Mouse (Mus musculus) liver, embryonic 11.5 days (tissue): ENCODE measurements at regions not wholly inside any gene's neighbourhood (a gene's known extent, or its start where the extent isn't known, plus 50 kb on each side); places are given as distances from the start of the nearest gene placed in this dataset.

Source experiments
- ATAC-seq: fragments of 200-750 bp; cut with Nextera tagmentation; replicated peaks from 2 replicates; pipeline ENCODE4 v1.8.0; 2017; ENCODE audit warnings: moderate number of reproducible peaks, mild to moderate bottlenecking, moderate TSS enrichment, moderate library complexity; ENCODE audit not compliant: low FRiP score
- DNase-seq: peaks from one replicate; pipeline ENCODE4 v3.0.0-alpha.2; 2017; ENCODE audit warnings: low spot score
- H3K27ac ChIP-seq: fragments of 300-500 bp; sonication (generic); 2 replicates; pipeline ENCODE4 v1.5.1; 2014; ENCODE audit warnings: mild to moderate bottlenecking, low read depth, low read length, control low read depth
- H3K27me3 ChIP-seq: fragments of 300-500 bp; sonication (generic); replicated peaks from 2 replicates; pipeline ENCODE4 v1.6.1; 2014; ENCODE audit warnings: low read length, mixed read lengths; ENCODE audit not compliant: control insufficient read depth, insufficient read depth
- H3K36me3 ChIP-seq: fragments of 300-500 bp; sonication (generic); 2 replicates; pipeline ENCODE4 v1.6.1; 2014; ENCODE audit warnings: mild to moderate bottlenecking, low read length, moderate library complexity, mixed read lengths; ENCODE audit not compliant: control insufficient read depth, insufficient read depth
- H3K4me1 ChIP-seq: fragments of 300-500 bp; sonication (generic); replicated peaks from 2 replicates; pipeline ENCODE4 v1.6.1; 2014; ENCODE audit warnings: low read length, mixed read lengths; ENCODE audit not compliant: control insufficient read depth, insufficient read depth
- H3K4me2 ChIP-seq: fragments of 300-500 bp; sonication (generic); 2 replicates; pipeline ENCODE4 v1.6.1; 2014; ENCODE audit warnings: mild to moderate bottlenecking, control low read depth, moderate library complexity
- H3K4me3 ChIP-seq: fragments of 300-500 bp; sonication (generic); 2 replicates; pipeline ENCODE4 v1.5.1; 2014; ENCODE audit warnings: low read depth, low read length, control low read depth
- H3K9ac ChIP-seq: fragments of 300-500 bp; sonication (generic); 2 replicates; pipeline ENCODE4 v1.6.1; 2014; ENCODE audit warnings: low read depth, low read length, control low read depth
- H3K9me3 ChIP-seq: fragments of 300-500 bp; sonication (generic); 2 replicates; pipeline ENCODE4 v1.6.1; 2016; ENCODE audit warnings: low read length, inconsistent platforms, mixed read lengths; ENCODE audit not compliant: control insufficient read depth
- WGBS: fragments of 180-500 bp; shearing (Covaris S2); extraction: QIAGEN DNeasy Blood & Tissue Kit; methylation state at CpG from one replicate; pipeline ENCODE4 v1.1.7; 2014; 5-methylcytosine and 5-hydroxymethylcytosine counted together

- no peak overlapping the region for H3K4me2 ChIP-seq
- no peak for ATAC-seq
- 84% methylated on average over 4 of the region's 4 CpGs for WGBS
- H3K27ac ChIP-seq, result no peak overlapping the region
- no peak for DNase-seq
- no peaks in the 10 kb centered on the region for H3K4me1 ChIP-seq
- H3K27me3 ChIP-seq, result no peaks in the 10 kb centered on the region
- no peak overlapping the region for H3K9ac ChIP-seq
- no peaks in the 10 kb centered on the region for H3K9me3 ChIP-seq
- no peak overlapping the region for H3K4me3 ChIP-seq
- H3K36me3 ChIP-seq, result no peaks in the 10 kb centered on the region
Observed at GRCm38 (mm10) chr19:26339120-26339519, 265.7 kb upstream of the Smarca2 start.

- no peaks in the 10 kb centered on the region for H3K36me3 ChIP-seq
- no peaks in the 10 kb centered on the region for H3K9me3 ChIP-seq
- DNase-seq (no peak), ATAC-seq (no peak)
- no peak overlapping the region for H3K4me2 ChIP-seq
- 74% methylated on average over 3 of the region's 3 CpGs for WGBS
- no peak overlapping the region for H3K4me3 ChIP-seq
- no peak overlapping the region for H3K27ac ChIP-seq
- no peaks in the 10 kb centered on the region for H3K4me1 ChIP-seq
- no peak overlapping the region for H3K9ac ChIP-seq
- H3K27me3 ChIP-seq, result no peaks in the 10 kb centered on the region
Observed at GRCm38 (mm10) chr19:26340155-26340554, 264.7 kb upstream of the Smarca2 start.

DNA sequence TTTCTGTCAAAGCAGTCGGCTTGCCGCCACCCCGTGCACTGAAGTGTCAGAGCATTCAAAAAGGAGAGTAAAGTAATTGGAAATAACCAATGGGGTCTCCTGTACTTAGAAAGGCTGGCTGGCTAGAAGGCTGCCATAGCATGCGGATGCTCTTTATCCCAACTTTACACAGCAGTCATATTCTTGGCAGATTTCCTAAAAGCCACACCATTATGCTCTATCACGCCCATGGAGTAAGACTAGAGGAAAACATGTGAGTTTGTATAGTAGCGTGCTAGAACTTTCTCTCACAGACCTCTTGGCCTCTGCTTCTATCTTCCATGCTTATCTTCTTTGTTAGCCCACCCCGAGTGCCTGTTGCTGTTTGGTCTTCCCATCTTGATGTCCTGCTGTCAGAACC is 249.8 kb upstream of the Smarca2 start:
- Histone ChIP-seq H3K36me3 (no peaks in the 10 kb centered on the region), H3K27ac (no peak overlapping the region), H3K27me3 (no peaks in the 10 kb centered on the region), H3K4me2 (no peak overlapping the region), H3K9ac (no peak overlapping the region), H3K4me3 (no peak overlapping the region), H3K4me1 (no peaks in the 10 kb centered on the region), H3K9me3 (no peaks in the 10 kb centered on the region)
- no peak for DNase-seq
- WGBS, result 79% methylated on average over 7 of the region's 7 CpGs
- no peak for ATAC-seq

GRCm38 (mm10) chr19:26383961-26384381 is 220.9 kb upstream of the Smarca2 start:
- Histone ChIP-seq H3K4me2 (no peak overlapping the region), H3K4me3 (no peak overlapping the region), H3K4me1 (no peaks in the 10 kb centered on the region), H3K9me3 (no peaks in the 10 kb centered on the region), H3K27me3 (no peaks in the 10 kb centered on the region), H3K27ac (no peak overlapping the region), H3K36me3 (no peaks in the 10 kb centered on the region), H3K9ac (no peak overlapping the region)
- DNase-seq (no peak), ATAC-seq (no peak)
- 81% methylated on average over 4 of the region's 4 CpGs for WGBS

- Histone ChIP-seq H3K4me3 (no peak overlapping the region), H3K9me3 (no peaks in the 10 kb centered on the region), H3K9ac (no peak overlapping the region), H3K36me3 (no peaks in the 10 kb centered on the region), H3K4me1 (no peaks in the 10 kb centered on the region), H3K27ac (no peak overlapping the region), H3K4me2 (no peak overlapping the region), H3K27me3 (no peaks in the 10 kb centered on the region)
- ATAC-seq (no peak), DNase-seq (no peak)
Observed at GRCm38 (mm10) chr19:26386075-26386474, 218.8 kb upstream of the Smarca2 start.

GRCm38 (mm10) chr19:26412684-26413083 is 192.2 kb upstream of the Smarca2 start:
- no peak overlapping the region for H3K9ac ChIP-seq
- no peaks in the 10 kb centered on the region for H3K27me3 ChIP-seq
- H3K4me3 ChIP-seq, result no peak overlapping the region
- DNase-seq (no peak), ATAC-seq (no peak)
- H3K4me2 ChIP-seq, result no peak overlapping the region
- H3K9me3 ChIP-seq, result no peaks in the 10 kb centered on the region
- H3K4me1 ChIP-seq, result no peaks in the 10 kb centered on the region
- 71% methylated on average over 2 of the region's 2 CpGs for WGBS
- H3K36me3 ChIP-seq, result no peaks in the 10 kb centered on the region
- H3K27ac ChIP-seq, result no peak overlapping the region

DNA sequence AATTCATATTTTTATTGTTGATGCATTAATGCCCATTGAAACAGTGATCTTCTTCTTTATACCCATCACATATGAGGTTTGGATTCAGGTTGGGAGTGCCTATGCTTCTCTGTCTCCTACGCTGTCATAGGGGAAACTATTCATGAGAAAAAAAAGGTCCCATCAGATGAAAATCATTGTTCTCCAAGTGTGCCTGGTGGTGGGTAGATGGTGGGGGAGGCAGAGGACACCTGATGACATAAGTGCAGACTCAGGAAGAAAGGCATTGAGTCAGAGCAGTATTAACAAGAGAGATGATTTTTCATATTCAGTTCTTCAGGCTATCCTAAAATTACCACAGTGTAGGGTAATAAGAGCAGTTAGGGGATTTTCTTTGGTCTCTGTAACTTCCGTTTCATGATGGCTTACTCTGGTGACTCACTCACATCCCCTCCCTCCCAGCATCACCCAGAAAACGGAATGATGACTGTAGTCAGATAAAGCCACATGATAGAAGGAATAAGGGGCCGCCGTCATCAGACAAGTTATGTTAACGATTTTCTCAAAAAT is 190.3 kb upstream of the Smarca2 start:
- ATAC-seq, result no peak
- 75% methylated on average over 6 of the region's 6 CpGs for WGBS

GRCm38 (mm10) chr19:26419781-26420180 is 185.1 kb upstream of the Smarca2 start:
- Histone ChIP-seq H3K4me3 (no peak overlapping the region), H3K4me2 (no peak overlapping the region), H3K27me3 (no peaks in the 10 kb centered on the region), H3K9me3 (no peaks in the 10 kb centered on the region), H3K36me3 (no peaks in the 10 kb centered on the region), H3K9ac (no peak overlapping the region), H3K4me1 (no peaks in the 10 kb centered on the region), H3K27ac (no peak overlapping the region)
- ATAC-seq (no peak), DNase-seq (no peak)
- 55% methylated on average over 2 of the region's 2 CpGs for WGBS

More for the DNA sequence above, 190.3 kb upstream of the Smarca2 start:
- no peaks in the 10 kb centered on the region for H3K4me1 ChIP-seq
- H3K9me3 ChIP-seq, result no peaks in the 10 kb centered on the region
- no peaks in the 10 kb centered on the region for H3K36me3 ChIP-seq
- H3K27me3 ChIP-seq, result no peaks in the 10 kb centered on the region
- H3K4me3 ChIP-seq, result no peak overlapping the region
- no peak overlapping the region for H3K9ac ChIP-seq
- H3K27ac ChIP-seq, result no peak overlapping the region
- H3K4me2 ChIP-seq, result no peak overlapping the region
- no peak for DNase-seq

GRCm38 (mm10) chr19:26439163-26439562 is 165.7 kb upstream of the Smarca2 start:
- Histone ChIP-seq H3K36me3 (no peaks in the 10 kb centered on the region), H3K9me3 (no peaks in the 10 kb centered on the region), H3K27ac (no peak overlapping the region), H3K9ac (no peak overlapping the region), H3K4me1 (no peaks in the 10 kb centered on the region), H3K4me3 (no peak overlapping the region), H3K27me3 (no peaks in the 10 kb centered on the region), H3K4me2 (no peak overlapping the region)
- DNase-seq, result no peak
- no peak for ATAC-seq
- WGBS, result 60% methylated on average over 2 of the region's 2 CpGs
